Mouse (Mus musculus) ovary, postnatal 14 days (tissue): ENCODE data around the gene Frmd4b.

Source experiments
- DNase-seq: peaks from one replicate; pipeline ENCODE4 v3.0.0; 2022; ENCODE audit warnings: low spot score

Frmd4b gene

GRCm38 (mm10) chr6:97356612-97357011 lies 260.7 kb downstream of the Frmd4b start:
- no peak for DNase-seq

GRCm38 (mm10) chr6:97355141-97355540 lies 262.2 kb downstream of the Frmd4b start:
- DNase-seq, result no peak

GRCm38 (mm10) chr6:97353933-97354332 lies 263.4 kb downstream of the Frmd4b start:
- DNase-seq, result no peak

DNA sequence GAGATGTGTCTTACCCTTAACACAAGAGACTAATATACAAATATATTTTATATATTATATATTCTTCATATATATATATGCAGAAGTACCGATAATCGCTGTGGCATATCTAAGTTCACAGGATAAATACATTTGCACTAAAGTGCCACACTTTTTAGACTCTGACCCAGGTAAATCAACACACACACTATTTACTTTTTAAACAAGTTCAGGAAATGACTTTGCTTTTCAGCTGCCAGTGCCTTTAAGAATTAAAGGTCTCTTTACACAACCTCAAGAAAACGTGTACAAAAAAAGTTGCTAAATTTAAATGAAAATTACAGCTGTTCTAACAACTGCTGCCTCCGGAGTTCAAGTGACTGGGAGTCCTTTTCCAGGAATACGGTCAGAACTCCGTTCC lies 264.0 kb downstream of the Frmd4b start:
- no peak for DNase-seq

DNA sequence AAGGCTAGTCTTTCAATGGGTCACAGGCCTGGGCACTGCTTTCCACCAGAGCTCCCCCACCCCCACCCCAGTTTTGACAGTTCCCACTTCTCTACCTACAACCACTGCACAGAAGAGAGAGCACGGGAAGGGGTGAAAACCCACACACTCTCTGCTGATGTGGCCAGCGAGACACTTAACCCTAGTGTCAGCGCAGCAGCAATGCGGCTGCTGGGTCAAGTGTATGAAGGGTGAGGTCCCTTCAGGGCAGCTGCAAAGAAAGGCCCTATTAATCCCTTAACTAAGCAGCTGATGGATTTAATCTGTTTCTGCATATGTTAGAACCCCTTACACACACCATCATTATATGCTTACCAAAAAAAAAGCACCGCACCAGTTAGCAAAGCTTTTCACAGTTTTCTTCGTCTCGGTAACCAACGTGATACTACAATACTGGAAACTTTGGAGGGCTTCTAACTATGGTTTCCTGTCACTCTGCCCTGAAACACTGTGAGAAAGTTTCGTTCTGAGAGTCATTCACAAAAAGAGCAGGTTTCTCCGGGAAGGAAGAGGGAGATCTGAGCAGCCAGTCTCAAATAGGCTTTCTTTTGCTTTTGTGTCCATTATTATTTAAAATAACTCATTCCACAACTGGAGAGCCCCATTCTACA lies 264.7 kb downstream of the Frmd4b start:
- DNase-seq, result no peak

GRCm38 (mm10) chr6:97349355-97350138 lies 267.8 kb downstream of the Frmd4b start:
- no peak for DNase-seq

- DNase-seq, result no peak
Observed at GRCm38 (mm10) chr6:97346932-97347331, 270.4 kb downstream of the Frmd4b start.

GRCm38 (mm10) chr6:97346527-97346926 lies 270.8 kb downstream of the Frmd4b start:
- DNase-seq, result no peak

- no peak for DNase-seq
Observed at GRCm38 (mm10) chr6:97345921-97346320, 271.4 kb downstream of the Frmd4b start.

DNA sequence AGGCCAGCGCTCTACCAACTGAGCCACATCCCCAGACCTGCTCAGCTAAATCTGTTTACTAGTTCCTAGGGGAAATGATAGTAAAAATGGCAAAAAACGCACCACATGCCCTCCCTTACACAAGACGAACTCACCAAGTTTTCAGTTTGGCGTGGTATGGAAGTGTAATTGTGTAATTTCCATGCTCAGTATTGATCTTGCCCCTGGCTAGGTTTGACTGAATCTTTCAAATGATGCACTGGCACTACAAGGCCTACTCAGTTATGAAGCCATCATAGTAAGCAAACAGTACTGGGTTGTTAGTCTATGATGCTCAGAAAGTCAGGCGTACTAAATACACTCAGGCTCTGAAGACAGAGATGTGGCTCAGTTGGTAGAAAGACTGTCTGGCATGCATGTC lies 275.2 kb downstream of the Frmd4b start:
- no peak for DNase-seq

- no peak for DNase-seq
Observed at GRCm38 (mm10) chr6:97341628-97342027, 275.7 kb downstream of the Frmd4b start.

DNA sequence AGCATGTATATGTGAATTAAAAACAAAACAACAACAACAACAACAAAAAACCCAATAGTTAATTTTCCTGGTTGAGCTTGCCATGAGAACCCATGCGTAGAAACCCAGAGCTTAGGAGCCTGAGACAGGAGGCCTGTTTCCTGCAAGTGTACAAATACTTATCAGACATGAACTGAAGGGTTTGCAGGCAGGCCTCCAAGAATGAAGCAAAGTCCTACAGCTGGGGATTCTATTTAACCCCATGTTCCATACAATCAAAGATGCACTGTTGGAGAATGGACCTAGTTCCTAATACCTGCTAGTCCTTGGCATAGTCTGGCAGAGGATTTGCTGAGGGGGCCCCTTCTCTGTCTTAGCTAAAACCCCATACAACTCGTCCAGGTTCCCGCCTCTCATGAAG lies 276.2 kb downstream of the Frmd4b start:
- no peak for DNase-seq

DNA sequence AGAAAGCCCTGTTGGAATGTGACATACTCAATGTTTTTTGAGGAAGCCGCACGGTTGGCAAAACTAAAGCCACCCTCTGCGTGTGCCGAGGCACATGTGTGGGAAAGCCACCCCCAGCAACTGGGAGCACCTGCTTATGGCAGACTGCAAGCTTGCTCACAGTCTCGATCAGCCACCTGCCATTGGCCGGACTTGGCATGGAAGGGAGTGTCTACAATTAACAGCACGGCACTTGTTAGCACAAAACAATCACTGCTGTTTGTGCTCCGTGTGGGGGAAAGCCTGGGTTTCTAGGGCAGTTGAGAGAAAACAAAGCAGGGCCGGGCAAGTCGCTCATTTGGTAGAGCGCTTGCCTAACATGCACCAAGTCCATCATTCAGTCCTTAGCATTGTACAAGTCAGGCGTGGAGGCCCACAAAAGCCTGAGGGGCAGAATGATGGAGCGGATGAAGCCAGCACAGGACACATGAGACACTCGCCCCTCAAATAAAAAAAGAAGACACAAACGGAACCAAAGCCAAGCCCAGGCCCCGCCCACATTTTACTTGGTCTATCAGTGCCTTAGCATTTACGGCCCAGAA lies 277.0 kb downstream of the Frmd4b start:
- no peak for DNase-seq

DNA sequence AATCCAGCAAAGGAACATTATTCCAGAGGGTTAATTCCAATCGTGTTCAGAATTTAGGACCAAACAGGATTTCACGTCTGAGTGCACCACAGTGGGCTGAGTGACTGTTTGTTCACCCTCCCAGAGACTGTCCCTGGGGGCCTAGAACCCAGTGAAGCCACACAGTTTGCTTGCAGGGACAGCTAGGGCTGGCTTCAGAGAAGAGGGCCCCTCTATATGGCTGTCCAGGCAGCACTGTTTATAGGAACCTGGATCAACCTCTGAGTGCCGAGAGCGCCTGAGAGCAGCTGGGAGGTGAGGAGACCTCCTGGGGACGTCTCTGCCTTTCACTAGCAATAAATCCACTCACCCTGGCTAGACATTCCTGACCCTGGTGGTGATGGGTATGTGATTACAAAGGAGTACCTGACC lies 278.1 kb downstream of the Frmd4b start:
- no peak for DNase-seq

DNA sequence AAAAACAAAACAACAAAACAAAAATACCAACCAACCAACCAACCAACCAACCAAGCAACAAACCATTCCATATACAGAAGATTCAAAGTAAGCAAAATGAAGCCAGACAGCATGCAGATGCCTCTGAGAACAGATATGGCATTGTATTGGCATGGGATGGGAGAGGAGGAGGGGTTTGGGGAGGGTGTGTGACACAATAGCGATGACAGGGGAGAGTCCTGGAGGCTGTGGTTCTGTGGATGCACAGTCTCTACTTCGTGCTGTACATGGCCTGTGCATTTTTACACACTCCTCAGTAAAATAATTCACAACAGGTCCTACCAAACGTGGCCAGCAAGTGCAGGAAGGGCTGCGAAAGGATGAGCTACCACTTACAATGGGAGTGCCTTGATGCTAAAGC lies 278.5 kb downstream of the Frmd4b start:
- no peak for DNase-seq

GRCm38 (mm10) chr6:97333323-97333722 lies 284.0 kb downstream of the Frmd4b start:
- DNase-seq, result no peak

- DNase-seq, result no peak
Observed at GRCm38 (mm10) chr6:97323951-97324350, 293.4 kb downstream of the Frmd4b start.

- DNase-seq, result no peak
Observed at GRCm38 (mm10) chr6:97322126-97322525, 295.2 kb downstream of the Frmd4b start.

- DNase-seq, result no peak
Observed at GRCm38 (mm10) chr6:97321156-97321555, 296.2 kb downstream of the Frmd4b start.

DNA sequence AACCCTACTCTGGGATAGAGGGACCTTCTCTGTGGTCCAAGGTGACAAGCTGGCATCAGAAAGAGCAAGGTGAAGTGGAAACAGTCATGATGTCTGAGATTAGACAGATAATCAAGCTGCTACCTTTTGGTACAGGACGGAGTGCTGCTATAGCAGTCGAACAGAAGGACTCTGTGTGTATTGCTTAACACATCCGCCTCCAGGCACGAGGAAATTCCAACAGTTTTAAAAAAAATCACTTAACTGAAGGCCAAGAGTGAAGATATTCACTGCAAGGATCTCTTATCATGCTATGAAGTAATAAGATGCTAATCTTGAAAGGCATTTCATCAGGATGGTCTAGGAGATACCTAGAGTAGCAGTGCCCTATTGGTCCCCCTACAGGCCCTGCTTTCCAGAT lies 298.3 kb downstream of the Frmd4b start:
- no peak for DNase-seq

DNA sequence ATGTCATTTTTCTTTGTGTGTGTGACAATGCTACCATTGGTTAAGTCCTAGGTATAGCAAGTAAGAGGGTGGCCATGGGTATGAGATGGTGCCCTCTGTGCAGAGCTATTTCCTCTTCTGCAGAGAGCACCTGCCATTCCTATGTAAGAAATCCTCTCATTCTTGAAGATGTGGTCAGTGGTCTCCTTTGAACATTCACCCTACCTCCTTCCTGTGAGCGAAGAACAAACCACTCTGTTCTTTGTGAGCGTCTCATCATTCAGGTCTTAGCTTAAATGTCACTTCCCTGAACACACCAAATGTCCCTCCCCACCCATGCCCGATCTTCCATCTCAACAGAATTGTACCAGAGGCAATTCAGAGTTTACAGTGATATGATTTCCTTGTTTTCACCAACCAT lies 299.4 kb downstream of the Frmd4b start:
- DNase-seq, result no peak

GRCm38 (mm10) chr6:97316716-97317115 lies 300.6 kb downstream of the Frmd4b start:
- no peak for DNase-seq

DNA sequence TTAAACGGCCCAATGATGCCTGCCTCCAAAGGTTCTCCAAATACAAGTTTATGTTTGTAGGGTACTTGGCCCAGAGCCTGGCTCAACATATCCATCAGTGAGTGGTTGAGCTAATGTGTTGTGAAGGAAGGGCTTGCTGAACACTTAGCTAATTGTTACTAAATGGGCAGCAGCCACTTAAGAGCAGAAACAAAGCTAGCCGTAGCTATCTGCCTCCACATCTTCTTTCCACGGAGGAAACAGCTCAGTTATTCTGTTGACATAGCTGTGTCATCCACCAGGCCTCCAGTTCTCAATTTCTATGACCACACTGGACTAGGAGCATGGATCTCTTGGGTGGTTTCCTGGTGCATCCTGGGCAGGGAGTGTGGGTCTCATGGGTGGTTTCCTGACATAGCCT lies 302.0 kb downstream of the Frmd4b start:
- DNase-seq, result no peak
